Mouse (Mus musculus) testis, adult 2 months (tissue): ENCODE data around the gene Araf. TPM values are rescaled to one million over a fixed set of nuclear protein-coding genes. Genes with fewer than 3 reads are reported as not detected.

ENCODE experiments used
- H3K27ac ChIP-seq: fragments of 200-500 bp; 2 replicates; pipeline ENCODE4 v1.5.1; 2012; ENCODE audit warnings: low read depth, low read length; ENCODE audit not compliant: control insufficient read depth, insufficient read depth
- H3K27me3 ChIP-seq: fragments of 200-500 bp; 2 replicates; pipeline ENCODE4 v1.6.1; 2012; ENCODE audit warnings: mild to moderate bottlenecking, low read length, moderate library complexity; ENCODE audit not compliant: control insufficient read depth, insufficient read depth
- H3K36me3 ChIP-seq: fragments of 200-500 bp; 2 replicates; pipeline ENCODE4 v1.6.1; 2012; ENCODE audit warnings: mild to moderate bottlenecking, low read length; ENCODE audit not compliant: control insufficient read depth, insufficient read depth
- H3K4me1 ChIP-seq: fragments of 200-500 bp; 2 replicates; pipeline ENCODE4 v1.6.1; 2012; ENCODE audit warnings: low read length; ENCODE audit not compliant: control insufficient read depth, insufficient read depth
- H3K4me3 ChIP-seq: fragments of 200-500 bp; 2 replicates; pipeline ENCODE4 v1.5.1; 2012; ENCODE audit warnings: low read depth, mild to moderate bottlenecking, low read length, moderate library complexity, mixed read lengths; ENCODE audit not compliant: control insufficient read depth
- CTCF ChIP-seq: fragments of 200-500 bp; IDR thresholded peaks from 2 replicates; pipeline ENCODE4 v1.5.1; 2012; ENCODE audit warnings: low read depth, mild to moderate bottlenecking, inconsistent platforms, low read length, moderate library complexity; ENCODE audit not compliant: control insufficient read depth, insufficient read depth, insufficient replicate concordance
- POLR2A ChIP-seq: fragments of 200-500 bp; IDR thresholded peaks from 2 replicates; pipeline ENCODE4 v1.6.1; 2012; ENCODE audit warnings: low read depth, mild to moderate bottlenecking, inconsistent platforms, low read length, moderate library complexity; ENCODE audit not compliant: control insufficient read depth
- polyA plus RNA-seq: library from polyadenylated mRNA; depleted of rRNA; stranded (reverse); fragments of >200 nt; gene quantifications from 2 replicates; pipeline ENCODE4 v1.2.3, GENCODE M21; 2012

Araf gene
- polyA plus RNA-seq, 1 experiment = 25.5 TPM

DNA sequence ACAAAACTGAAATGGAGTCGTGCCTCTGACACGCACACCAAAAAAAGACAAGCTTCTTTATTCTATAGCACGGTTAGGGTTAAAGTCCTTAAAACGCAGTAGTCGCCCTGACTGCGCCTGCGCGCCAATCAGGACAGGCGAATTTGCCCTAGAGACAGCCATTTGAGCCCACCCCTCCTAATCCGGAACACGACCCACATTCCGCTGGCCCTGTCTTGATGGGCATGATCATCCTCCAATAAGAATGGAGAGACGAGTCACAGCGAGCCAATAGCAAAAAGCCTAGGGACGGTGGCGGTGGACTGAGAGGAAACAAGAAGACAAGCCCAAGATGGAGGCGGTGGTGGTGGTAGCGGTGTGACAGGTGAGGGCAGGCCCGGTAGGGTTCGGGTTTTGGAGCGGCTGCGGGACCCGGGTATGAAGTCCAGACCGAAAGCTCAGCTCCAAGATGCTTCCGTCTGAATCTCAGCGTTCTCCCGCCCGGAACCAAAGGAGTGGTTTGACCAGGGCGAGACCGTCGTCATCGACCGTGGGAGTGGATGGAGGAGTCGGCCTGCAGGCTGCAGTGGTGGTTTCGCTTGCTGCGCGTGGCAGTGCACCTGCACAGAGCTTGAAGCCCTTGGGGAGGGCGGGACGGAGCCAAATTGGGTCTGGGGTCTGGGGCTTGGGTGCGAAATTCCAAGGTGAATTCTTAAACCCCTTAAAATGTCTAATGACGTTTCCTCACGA lies 50.8 kb downstream of the Araf start:
- H3K4me3 ChIP-seq = peak overlapping the region; percentile 94
- H3K27ac ChIP-seq = peak overlapping the region; percentile 59
- H3K4me1 ChIP-seq = no peaks in the 10 kb centered on the region; the same call in 1 of the 2 replicates
- TF ChIP-seq POLR2A (peak; percentile 65), CTCF (no peak)
- H3K27me3 ChIP-seq = no peaks in the 10 kb centered on the region
- no peaks in the 10 kb centered on the region for H3K36me3 ChIP-seq

DNA sequence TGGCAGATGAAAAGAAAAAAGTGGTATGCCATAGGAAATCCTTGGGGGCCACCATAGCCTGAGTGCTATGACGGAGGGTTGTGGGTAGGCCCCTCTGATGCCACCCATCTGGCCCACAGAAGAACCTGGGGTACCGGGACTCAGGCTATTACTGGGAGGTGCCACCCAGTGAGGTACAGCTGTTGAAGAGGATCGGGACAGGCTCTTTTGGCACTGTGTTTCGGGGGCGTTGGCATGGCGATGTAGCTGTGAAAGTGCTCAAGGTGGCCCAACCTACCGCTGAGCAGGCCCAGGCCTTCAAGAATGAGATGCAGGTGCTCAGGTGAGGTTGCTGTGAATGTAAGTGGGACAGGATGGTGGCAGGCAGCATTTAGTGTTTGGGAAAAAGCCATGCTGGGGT lies 56.2 kb downstream of the Araf start:
- no peak overlapping the region for H3K27ac ChIP-seq
- no peak for TF ChIP-seq POLR2A
- no peak for TF ChIP-seq CTCF
- H3K36me3 ChIP-seq = no peaks in the 10 kb centered on the region
- no peak overlapping the region for H3K4me3 ChIP-seq
- H3K4me1 ChIP-seq = no peaks in the 10 kb centered on the region
- no peaks in the 10 kb centered on the region for H3K27me3 ChIP-seq

DNA sequence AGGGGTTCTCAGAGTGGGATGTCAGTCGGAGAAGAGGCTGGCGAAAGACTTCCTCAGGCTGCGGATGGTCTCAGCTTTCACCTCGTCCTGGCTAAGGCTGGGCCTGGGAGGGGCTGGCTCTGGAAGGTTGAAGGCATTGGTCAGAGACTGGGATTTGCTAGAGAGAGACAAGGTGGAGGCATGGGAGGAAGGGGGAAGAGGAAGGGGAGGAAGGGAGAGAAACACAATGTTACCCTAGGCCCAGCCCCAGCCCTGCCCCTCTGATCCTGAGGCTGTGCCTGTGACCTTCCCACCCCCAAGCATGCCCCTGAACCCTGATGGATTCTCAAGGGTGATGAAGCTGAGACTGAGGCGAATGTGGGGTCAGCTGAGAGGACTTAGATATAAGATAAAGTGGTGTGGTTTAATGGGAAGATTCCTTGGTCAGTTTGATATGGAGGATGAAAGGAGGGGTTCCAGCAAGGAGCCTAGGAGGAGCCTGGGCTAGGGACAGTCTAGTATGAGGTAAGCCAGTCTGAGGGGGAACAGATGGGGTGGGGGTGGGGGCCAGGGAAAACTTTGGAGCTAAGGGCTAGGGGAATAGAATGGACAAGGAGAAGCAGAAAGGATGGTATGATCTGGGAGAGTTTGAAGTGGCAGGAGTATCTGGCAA lies 64.0 kb downstream of the Araf start:
- Histone ChIP-seq H3K27ac (no peak overlapping the region), H3K27me3 (no peaks in the 10 kb centered on the region), H3K4me1 (peaks cover 7% of the 10 kb centered on the region), H3K4me3 (no peak overlapping the region), H3K36me3 (no peaks in the 10 kb centered on the region)
- TF ChIP-seq POLR2A (no peak), CTCF (no peak)

DNA sequence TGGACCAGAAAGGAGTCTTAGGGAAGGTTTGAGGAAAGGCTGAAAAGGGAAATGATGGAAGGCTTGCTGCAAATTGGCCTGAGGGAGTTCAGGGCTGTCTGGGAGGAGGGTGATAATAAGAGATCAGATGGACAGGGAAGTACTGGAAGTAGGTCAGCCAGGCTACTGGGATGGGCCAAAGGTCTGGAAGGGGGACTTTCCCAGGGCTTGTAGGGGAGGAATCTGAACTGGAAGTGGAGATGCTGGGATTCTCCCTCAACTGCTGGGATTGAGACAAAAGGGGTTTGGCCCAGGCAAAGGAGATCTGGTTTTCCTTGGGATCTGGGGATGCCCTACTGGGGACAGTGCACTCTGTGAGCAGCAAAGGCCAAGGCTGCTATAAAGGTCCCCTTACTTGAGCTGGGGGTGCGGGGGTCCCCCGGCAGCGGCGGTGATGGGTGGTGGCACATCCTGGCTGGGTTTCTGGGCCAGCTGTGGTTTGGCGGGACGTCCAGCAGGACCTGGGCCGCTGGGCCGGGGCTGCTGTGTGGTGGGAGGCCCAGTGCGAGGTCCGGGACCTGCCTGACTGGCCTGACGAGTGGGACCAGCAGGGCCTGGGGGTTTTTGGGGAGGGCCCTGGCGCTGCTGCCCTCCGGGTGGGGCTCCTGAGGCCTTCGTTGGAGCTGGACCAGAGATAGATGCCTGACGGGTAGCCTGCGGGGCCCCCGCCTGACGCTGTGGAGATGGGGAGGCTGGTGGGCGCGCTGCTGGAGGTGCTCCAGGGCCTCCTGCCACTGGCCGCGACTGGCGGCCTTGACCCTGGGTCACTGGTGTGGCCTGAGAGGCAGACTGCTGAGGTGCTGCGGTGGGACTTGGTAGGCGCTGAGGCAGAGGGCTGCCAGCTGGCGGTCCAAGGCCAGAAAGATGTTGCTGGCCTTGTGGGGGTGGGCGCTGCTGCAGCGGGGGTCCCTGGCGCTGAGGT lies 64.8 kb downstream of the Araf start:
- Histone ChIP-seq H3K27me3 (no peaks in the 10 kb centered on the region), H3K4me3 (no peak overlapping the region), H3K27ac (no peak overlapping the region), H3K4me1 (peaks cover 7% of the 10 kb centered on the region), H3K36me3 (no peaks in the 10 kb centered on the region)
- TF ChIP-seq CTCF (no peak), POLR2A (no peak)

- TF ChIP-seq POLR2A (no peak), CTCF (no peak)
- no peaks in the 10 kb centered on the region for H3K27me3 ChIP-seq
- no peaks in the 10 kb centered on the region for H3K36me3 ChIP-seq
- peaks cover 7% of the 10 kb centered on the region for H3K4me1 ChIP-seq
- H3K27ac ChIP-seq = no peak overlapping the region
- H3K4me3 ChIP-seq = no peak overlapping the region
Observed at GRCm38 (mm10) chrX:20863161-20864101, 65.8 kb downstream of the Araf start.

- Histone ChIP-seq H3K27ac (no peak overlapping the region), H3K36me3 (no peaks in the 10 kb centered on the region), H3K27me3 (no peaks in the 10 kb centered on the region), H3K4me1 (no peaks in the 10 kb centered on the region; the same call in 1 of the 2 replicates), H3K4me3 (no peak overlapping the region)
- TF ChIP-seq POLR2A = no peak
- no peak for TF ChIP-seq CTCF
Observed at GRCm38 (mm10) chrX:20868091-20868490, 70.5 kb downstream of the Araf start.
